Mouse (Mus musculus): Measurements from ENCODE around the gene Prcd. TPM values are rescaled to one million over a fixed set of nuclear protein-coding genes. Genes with fewer than 3 reads are reported as not detected.
"Not testable (repeated sequence)": the region's sequence is repeated elsewhere in the genome, so short reads cannot be mapped to it uniquely, and the experiment has no call there.

Prcd gene
- polyA plus RNA-seq, 1 experiment from 2014 or later: 1.7 TPM

DNA sequence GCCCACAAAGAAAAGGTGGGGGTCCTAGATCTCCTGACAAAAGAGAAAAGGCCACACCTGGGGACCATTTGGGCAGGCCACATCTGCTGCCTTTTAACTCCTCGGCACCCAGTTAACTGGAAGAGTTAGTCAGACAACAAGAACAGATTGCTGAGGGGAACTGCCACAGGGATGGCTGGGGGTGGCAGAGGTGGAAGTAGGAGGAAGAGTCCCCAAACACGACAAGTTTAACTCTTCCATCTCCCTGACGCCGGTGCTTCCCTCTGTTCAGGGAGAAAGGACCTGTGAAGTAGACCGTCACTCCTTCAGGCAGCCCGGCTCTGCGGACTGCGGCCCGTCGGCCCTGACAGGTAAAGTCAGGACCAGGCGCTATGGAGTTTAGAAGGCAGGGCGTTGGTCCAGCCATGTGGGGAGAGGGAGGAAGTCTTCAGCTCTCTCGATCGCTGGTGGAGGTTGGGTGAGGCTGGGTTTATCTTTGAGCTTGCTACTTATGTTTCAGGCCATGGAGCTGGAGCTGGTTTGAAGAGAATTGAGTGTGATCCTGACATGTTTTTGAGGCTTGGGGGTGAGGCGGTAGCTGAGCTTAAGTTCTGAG lies 5.8 kb downstream of the Prcd start:
- no peak overlapping the region for H3K9ac ChIP-seq (ENCODE audit: low read length)
- 85% methylated on average over 15 of the region's 15 CpGs for WGBS
- H3K36me3 ChIP-seq (ENCODE audit: control insufficient read depth, insufficient read depth, low read length): no peaks in the 10 kb centered on the region
- H3K27ac ChIP-seq (ENCODE audit: low read depth, low read length): 0 out of 2 replicates have a peak overlapping the region, but pooled peaks have one; percentile 14
- H3K27me3 ChIP-seq (replicated peaks; ENCODE audit: control insufficient read depth, insufficient read depth, low read length): peaks cover 8% of the 10 kb centered on the region
- H3K4me2 ChIP-seq (ENCODE audit: low read length): no peak overlapping the region
- H3K4me1 ChIP-seq (ENCODE audit: control insufficient read depth, insufficient read depth, low read length): peaks cover 57% of the 10 kb centered on the region
- H3K4me3 ChIP-seq (ENCODE audit: low read depth, low read length): no peak overlapping the region
- ATAC-seq (no peak), DNase-seq (ENCODE audit: low spot score) (no peak)
- H3K9me3 ChIP-seq (replicated peaks; ENCODE audit: control insufficient read depth, low read length): no peaks in the 10 kb centered on the region

- H3K4me2 ChIP-seq (ENCODE audit: low read length): no peak overlapping the region
- H3K27ac ChIP-seq (ENCODE audit: low read depth, low read length): peak overlapping the region; percentile 94
- 53% methylated on average over 9 of the region's 9 CpGs for WGBS
- peak; percentile 13; the same call in 1 of the 2 replicates for ATAC-seq
- H3K4me1 ChIP-seq (ENCODE audit: control insufficient read depth, insufficient read depth, low read length): peaks cover 54% of the 10 kb centered on the region
- no peaks in the 10 kb centered on the region for H3K27me3 ChIP-seq (replicated peaks; ENCODE audit: control insufficient read depth, insufficient read depth, low read length)
- H3K9ac ChIP-seq (ENCODE audit: low read length): 0 out of 2 replicates have a peak overlapping the region, but pooled peaks have one; percentile 17
- H3K9me3 ChIP-seq (replicated peaks; ENCODE audit: control insufficient read depth, low read length): no peaks in the 10 kb centered on the region
- DNase-seq (ENCODE audit: low spot score): peak; percentile 78
- no peak overlapping the region for H3K4me3 ChIP-seq (ENCODE audit: low read depth, low read length)
- H3K36me3 ChIP-seq (ENCODE audit: control insufficient read depth, insufficient read depth, low read length): no peaks in the 10 kb centered on the region
Measured at GRCm38 (mm10) chr11:116660181-116660580, 6.8 kb downstream of the Prcd start.

GRCm38 (mm10) chr11:116661291-116661947 lies 8.1 kb downstream of the Prcd start:
- 15% methylated on average over 13 of the region's 13 CpGs for WGBS
- Histone ChIP-seq H3K4me2 (ENCODE audit: low read length) (peak overlapping the region; percentile 16), H3K4me1 (ENCODE audit: control insufficient read depth, insufficient read depth, low read length) (peaks cover 52% of the 10 kb centered on the region), H3K27me3 (replicated peaks; ENCODE audit: control insufficient read depth, insufficient read depth, low read length) (no peaks in the 10 kb centered on the region), H3K9ac (ENCODE audit: low read length) (peak overlapping the region; percentile 26), H3K9me3 (replicated peaks; ENCODE audit: control insufficient read depth, low read length) (no peaks in the 10 kb centered on the region), H3K4me3 (ENCODE audit: low read depth, low read length) (no peak overlapping the region), H3K36me3 (ENCODE audit: control insufficient read depth, insufficient read depth, low read length) (no peaks in the 10 kb centered on the region), H3K27ac (ENCODE audit: low read depth, low read length) (peak overlapping the region; percentile 94)
- ATAC-seq (peak; percentile 57), DNase-seq (ENCODE audit: low spot score) (peak; percentile 87)

GRCm38 (mm10) chr11:116661948-116662377 lies 8.6 kb downstream of the Prcd start:
- Histone ChIP-seq H3K4me3 (ENCODE audit: low read depth, low read length) (no peak overlapping the region), H3K4me1 (ENCODE audit: control insufficient read depth, insufficient read depth, low read length) (peaks cover 46% of the 10 kb centered on the region), H3K9me3 (replicated peaks; ENCODE audit: control insufficient read depth, low read length) (no peaks in the 10 kb centered on the region), H3K9ac (ENCODE audit: low read length) (peak overlapping the region; percentile 26; the same call in 1 of the 2 replicates), H3K27me3 (replicated peaks; ENCODE audit: control insufficient read depth, insufficient read depth, low read length) (no peaks in the 10 kb centered on the region), H3K27ac (ENCODE audit: low read depth, low read length) (peak overlapping the region; percentile 94), H3K4me2 (ENCODE audit: low read length) (peak overlapping the region; percentile 16; the same call in 1 of the 2 replicates), H3K36me3 (ENCODE audit: control insufficient read depth, insufficient read depth, low read length) (no peaks in the 10 kb centered on the region)
- DNase-seq (ENCODE audit: low spot score): peak; percentile 58
- WGBS: 39% methylated on average over 8 of the region's 8 CpGs
- ATAC-seq: peak; percentile 40; the same call in 1 of the 2 replicates

GRCm38 (mm10) chr11:116665289-116665688 lies 12.0 kb downstream of the Prcd start:
- 87% methylated on average over 10 of the region's 10 CpGs for WGBS
- peaks cover 35% of the 10 kb centered on the region for H3K4me1 ChIP-seq (ENCODE audit: control insufficient read depth, insufficient read depth, low read length)
- no peak overlapping the region for H3K9ac ChIP-seq (ENCODE audit: low read length)
- H3K4me3 ChIP-seq (ENCODE audit: low read depth, low read length): no peak overlapping the region
- H3K36me3 ChIP-seq (ENCODE audit: control insufficient read depth, insufficient read depth, low read length): no peaks in the 10 kb centered on the region
- H3K9me3 ChIP-seq (replicated peaks; ENCODE audit: control insufficient read depth, low read length): no peaks in the 10 kb centered on the region
- DNase-seq (ENCODE audit: low spot score) (no peak), ATAC-seq (no peak)
- no peak overlapping the region for H3K27ac ChIP-seq (ENCODE audit: low read depth, low read length)
- no peak overlapping the region for H3K4me2 ChIP-seq (ENCODE audit: low read length)
- no peaks in the 10 kb centered on the region for H3K27me3 ChIP-seq (replicated peaks; ENCODE audit: control insufficient read depth, insufficient read depth, low read length)

DNA sequence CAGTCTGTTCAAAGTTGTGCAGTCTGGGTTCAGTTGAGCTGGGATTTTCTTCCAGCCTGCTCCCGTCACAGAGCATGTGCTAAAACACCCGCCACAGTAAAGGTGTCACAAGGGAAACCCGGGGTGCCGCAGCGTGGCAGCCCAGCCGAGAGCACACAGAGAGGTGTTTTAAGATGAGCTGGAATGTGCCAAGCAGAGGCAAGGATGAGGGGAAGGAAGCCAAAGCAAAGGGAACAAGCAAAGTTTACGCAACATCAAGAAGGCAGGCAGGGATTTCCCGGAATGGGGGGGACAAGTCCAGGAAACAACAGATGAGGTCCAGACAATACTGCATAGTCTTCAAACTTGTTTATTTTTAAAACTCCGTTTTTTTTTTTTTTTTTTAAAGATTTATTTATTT lies 13.2 kb downstream of the Prcd start:
- Histone ChIP-seq H3K27ac (ENCODE audit: low read depth, low read length) (no peak overlapping the region), H3K9ac (ENCODE audit: low read length) (no peak overlapping the region), H3K4me1 (ENCODE audit: control insufficient read depth, insufficient read depth, low read length) (peaks cover 23% of the 10 kb centered on the region), H3K4me3 (ENCODE audit: low read depth, low read length) (no peak overlapping the region), H3K4me2 (ENCODE audit: low read length) (no peak overlapping the region), H3K36me3 (ENCODE audit: control insufficient read depth, insufficient read depth, low read length) (no peaks in the 10 kb centered on the region), H3K27me3 (replicated peaks; ENCODE audit: control insufficient read depth, insufficient read depth, low read length) (no peaks in the 10 kb centered on the region), H3K9me3 (replicated peaks; ENCODE audit: control insufficient read depth, low read length) (no peaks in the 10 kb centered on the region)
- DNase-seq (ENCODE audit: low spot score): no peak
- WGBS: 79% methylated on average over 9 of the region's 9 CpGs
- no peak for ATAC-seq

- WGBS: 91% methylated on average over 3 of the region's 5 CpGs
- not testable (repeated sequence) for H3K36me3 ChIP-seq (ENCODE audit: control insufficient read depth, insufficient read depth, low read length); DNase-seq (ENCODE audit: low spot score); ATAC-seq; H3K9ac ChIP-seq (ENCODE audit: low read length); H3K9me3 ChIP-seq (replicated peaks; ENCODE audit: control insufficient read depth, low read length); H3K27me3 ChIP-seq (replicated peaks; ENCODE audit: control insufficient read depth, insufficient read depth, low read length); H3K4me3 ChIP-seq (ENCODE audit: low read depth, low read length); H3K4me2 ChIP-seq (ENCODE audit: low read length); H3K27ac ChIP-seq (ENCODE audit: low read depth, low read length)
- peaks cover 18% of the 10 kb centered on the region for H3K4me1 ChIP-seq (ENCODE audit: control insufficient read depth, insufficient read depth, low read length)
Measured at GRCm38 (mm10) chr11:116667012-116667411, 13.7 kb downstream of the Prcd start.

DNA sequence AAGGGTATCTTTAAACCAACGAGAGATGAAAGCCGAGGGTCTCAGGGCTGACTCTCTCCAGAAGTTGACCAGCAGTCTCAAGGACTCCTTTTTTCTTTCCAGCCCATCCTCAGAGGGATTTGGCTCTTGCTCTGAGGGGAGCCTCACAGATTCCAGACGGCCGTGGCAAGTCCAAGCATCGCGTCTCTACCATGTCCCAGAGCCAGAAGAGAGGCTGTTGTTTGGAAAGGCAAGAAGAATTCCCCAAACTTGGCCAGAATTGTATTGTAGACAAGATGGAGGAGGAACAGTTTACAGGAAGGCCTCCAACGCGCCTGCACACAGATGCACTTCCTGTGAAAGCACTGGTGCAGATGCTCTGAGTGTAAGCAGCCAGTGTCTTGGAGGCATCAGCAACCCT lies 14.6 kb downstream of the Prcd start:
- Histone ChIP-seq H3K4me1 (ENCODE audit: control insufficient read depth, insufficient read depth, low read length) (peaks cover 16% of the 10 kb centered on the region), H3K4me3 (ENCODE audit: low read depth, low read length) (no peak overlapping the region), H3K27me3 (replicated peaks; ENCODE audit: control insufficient read depth, insufficient read depth, low read length) (no peaks in the 10 kb centered on the region), H3K9ac (ENCODE audit: low read length) (no peak overlapping the region), H3K4me2 (ENCODE audit: low read length) (no peak overlapping the region), H3K36me3 (ENCODE audit: control insufficient read depth, insufficient read depth, low read length) (peaks cover 1% of the 10 kb centered on the region; the same call in 1 of the 2 replicates), H3K27ac (ENCODE audit: low read depth, low read length) (no peak overlapping the region), H3K9me3 (replicated peaks; ENCODE audit: control insufficient read depth, low read length) (no peaks in the 10 kb centered on the region)
- DNase-seq (ENCODE audit: low spot score): no peak
- ATAC-seq: no peak
- 90% methylated on average over 8 of the region's 8 CpGs for WGBS

DNA sequence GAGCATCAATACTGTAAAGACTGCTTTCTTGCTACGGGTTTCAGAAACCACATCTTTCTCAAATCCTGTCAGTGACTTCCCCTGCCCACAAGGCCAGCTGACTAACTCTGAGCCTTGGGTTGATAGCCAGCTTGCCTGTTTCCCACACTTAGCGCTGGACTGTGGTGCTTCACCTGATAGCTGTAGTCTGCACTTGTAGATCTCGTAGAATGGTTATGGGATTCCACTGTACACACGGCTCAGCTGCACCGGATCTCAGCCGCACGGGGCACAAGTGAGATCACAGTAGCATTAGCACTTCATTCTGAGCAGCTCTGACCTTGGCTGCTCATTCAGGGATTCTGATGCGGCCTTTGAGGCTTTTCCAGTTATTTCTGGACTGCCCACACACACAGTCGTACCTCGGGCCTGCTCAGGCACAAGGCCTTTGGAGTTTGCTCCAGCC lies 15.1 kb downstream of the Prcd start:
- H3K9me3 ChIP-seq (replicated peaks; ENCODE audit: control insufficient read depth, low read length): no peaks in the 10 kb centered on the region
- no peaks in the 10 kb centered on the region for H3K27me3 ChIP-seq (replicated peaks; ENCODE audit: control insufficient read depth, insufficient read depth, low read length)
- ATAC-seq (no peak), DNase-seq (ENCODE audit: low spot score) (no peak)
- peaks cover 15% of the 10 kb centered on the region for H3K4me1 ChIP-seq (ENCODE audit: control insufficient read depth, insufficient read depth, low read length)
- no peak overlapping the region for H3K27ac ChIP-seq (ENCODE audit: low read depth, low read length)
- H3K4me3 ChIP-seq (ENCODE audit: low read depth, low read length): no peak overlapping the region
- 84% methylated on average over 10 of the region's 10 CpGs for WGBS
- peaks cover 6% of the 10 kb centered on the region for H3K36me3 ChIP-seq (ENCODE audit: control insufficient read depth, insufficient read depth, low read length)
- H3K4me2 ChIP-seq (ENCODE audit: low read length): no peak overlapping the region
- no peak overlapping the region for H3K9ac ChIP-seq (ENCODE audit: low read length)

Data from forebrain, embryonic 14.5 days (tissue).